Mouse (Mus musculus): ENCODE results near the gene Rpl6. TPM values are rescaled to one million over a fixed set of nuclear protein-coding genes. Genes with fewer than 3 reads are reported as not detected.
A peak's percentile ranks its signal among the peaks of the same experiment; 100 is the strongest.

The Rpl6 gene
- polyA plus RNA-seq, 1 experiment: 161 TPM

- H3K27ac ChIP-seq (ENCODE audit: insufficient read depth, low read depth, low read length): no peak overlapping the region
- peaks cover 3% of the 10 kb centered on the region for H3K4me1 ChIP-seq (ENCODE audit: control insufficient read depth, insufficient read depth, insufficient read length, low read length)
- TF ChIP-seq POLR2A (IDR thresholded peaks at IDR 0.05; ENCODE audit: low read depth, low read length): no peak
- no peaks in the 10 kb centered on the region for H3K27me3 ChIP-seq (ENCODE audit: control insufficient read depth, insufficient read depth, low read length)
- no peak overlapping the region for H3K4me3 ChIP-seq (ENCODE audit: low read depth, low read length)
- no peaks in the 10 kb centered on the region for H3K36me3 ChIP-seq (ENCODE audit: control insufficient read depth, insufficient read depth, low read length)
- 84% methylated on average over 8 of the region's 8 CpGs for WGBS
Observed at GRCm38 (mm10) chr5:121187580-121188001, 16.7 kb upstream of the Rpl6 start.

- peaks cover 3% of the 10 kb centered on the region for H3K4me1 ChIP-seq (ENCODE audit: control insufficient read depth, insufficient read depth, insufficient read length, low read length)
- H3K4me3 ChIP-seq (ENCODE audit: low read depth, low read length): no peak overlapping the region
- H3K36me3 ChIP-seq (ENCODE audit: control insufficient read depth, insufficient read depth, low read length): no peaks in the 10 kb centered on the region
- no peak for TF ChIP-seq POLR2A (IDR thresholded peaks at IDR 0.05; ENCODE audit: low read depth, low read length)
- no peak for TF ChIP-seq CTCF (IDR thresholded peaks at IDR 0.05; ENCODE audit: extremely low read depth, insufficient read length, insufficient replicate concordance, low read depth, low read length)
- no peaks in the 10 kb centered on the region for H3K27me3 ChIP-seq (ENCODE audit: control insufficient read depth, insufficient read depth, low read length)
- WGBS: 89% methylated on average over 9 of the region's 9 CpGs
- H3K27ac ChIP-seq (ENCODE audit: insufficient read depth, low read depth, low read length): no peak overlapping the region
Observed at GRCm38 (mm10) chr5:121188265-121188664, 16.0 kb upstream of the Rpl6 start.

- no peak for TF ChIP-seq CTCF (IDR thresholded peaks at IDR 0.05; ENCODE audit: extremely low read depth, insufficient read length, insufficient replicate concordance, low read depth, low read length)
- no peak for TF ChIP-seq POLR2A (IDR thresholded peaks at IDR 0.05; ENCODE audit: low read depth, low read length)
- no peaks in the 10 kb centered on the region for H3K27me3 ChIP-seq (ENCODE audit: control insufficient read depth, insufficient read depth, low read length)
- H3K27ac ChIP-seq (ENCODE audit: insufficient read depth, low read depth, low read length): no peak overlapping the region
- H3K4me3 ChIP-seq (ENCODE audit: low read depth, low read length): no peak overlapping the region
- H3K4me1 ChIP-seq (ENCODE audit: control insufficient read depth, insufficient read depth, insufficient read length, low read length): peaks cover 3% of the 10 kb centered on the region
- 31% methylated on average over 9 of the region's 9 CpGs for WGBS
- H3K36me3 ChIP-seq (ENCODE audit: control insufficient read depth, insufficient read depth, low read length): no peaks in the 10 kb centered on the region
Observed at GRCm38 (mm10) chr5:121189182-121189581, 15.1 kb upstream of the Rpl6 start.

- Histone ChIP-seq H3K36me3 (ENCODE audit: control insufficient read depth, insufficient read depth, low read length) (no peaks in the 10 kb centered on the region), H3K4me1 (ENCODE audit: control insufficient read depth, insufficient read depth, insufficient read length, low read length) (peaks cover 3% of the 10 kb centered on the region), H3K4me3 (ENCODE audit: low read depth, low read length) (peak overlapping the region; percentile 95), H3K27ac (ENCODE audit: insufficient read depth, low read depth, low read length) (no peak overlapping the region), H3K27me3 (ENCODE audit: control insufficient read depth, insufficient read depth, low read length) (no peaks in the 10 kb centered on the region)
- TF ChIP-seq POLR2A (IDR thresholded peaks at IDR 0.05; ENCODE audit: low read depth, low read length) (no peak), CTCF (IDR thresholded peaks at IDR 0.05; ENCODE audit: extremely low read depth, insufficient read length, insufficient replicate concordance, low read depth, low read length) (no peak)
- WGBS: 23% methylated on average over 21 of the region's 21 CpGs
Observed at GRCm38 (mm10) chr5:121190210-121190835, 14.0 kb upstream of the Rpl6 start.

GRCm38 (mm10) chr5:121190836-121191583 is 13.3 kb upstream of the Rpl6 start, which contains the start of gene Ptpn11:
Gene Ptpn11 (minus strand): TSS chr5:121191397.
- no peaks in the 10 kb centered on the region for H3K27me3 ChIP-seq (ENCODE audit: control insufficient read depth, insufficient read depth, low read length)
- no peak for TF ChIP-seq CTCF (IDR thresholded peaks at IDR 0.05; ENCODE audit: extremely low read depth, insufficient read length, insufficient replicate concordance, low read depth, low read length)
- TF ChIP-seq POLR2A (IDR thresholded peaks at IDR 0.05; ENCODE audit: low read depth, low read length): peak; percentile 64; the same call in 1 of the 2 replicates
- WGBS: under 1% methylated on average over 98 of the region's 98 CpGs
- peak within 1 kb of the TSS; percentile 95 for H3K4me3 ChIP-seq (ENCODE audit: low read depth, low read length)
- no peaks in the 10 kb centered on the region for H3K36me3 ChIP-seq (ENCODE audit: control insufficient read depth, insufficient read depth, low read length)
- peak within 1 kb of the TSS; percentile 50; the same call in 1 of the 2 replicates for H3K27ac ChIP-seq (ENCODE audit: insufficient read depth, low read depth, low read length)
- H3K4me1 ChIP-seq (ENCODE audit: control insufficient read depth, insufficient read depth, insufficient read length, low read length): peaks cover 3% of the 10 kb centered on the region

GRCm38 (mm10) chr5:121191584-121191906 is 12.7 kb upstream of the Rpl6 start:
- H3K27me3 ChIP-seq (ENCODE audit: control insufficient read depth, insufficient read depth, low read length): no peaks in the 10 kb centered on the region
- peak overlapping the region; percentile 50; the same call in 1 of the 2 replicates for H3K27ac ChIP-seq (ENCODE audit: insufficient read depth, low read depth, low read length)
- TF ChIP-seq CTCF (IDR thresholded peaks at IDR 0.05; ENCODE audit: extremely low read depth, insufficient read length, insufficient replicate concordance, low read depth, low read length): no peak
- no peak for TF ChIP-seq POLR2A (IDR thresholded peaks at IDR 0.05; ENCODE audit: low read depth, low read length)
- 7% methylated on average over 17 of the region's 17 CpGs for WGBS
- peaks cover 3% of the 10 kb centered on the region for H3K4me1 ChIP-seq (ENCODE audit: control insufficient read depth, insufficient read depth, insufficient read length, low read length)
- peak overlapping the region; percentile 95 for H3K4me3 ChIP-seq (ENCODE audit: low read depth, low read length)
- no peaks in the 10 kb centered on the region for H3K36me3 ChIP-seq (ENCODE audit: control insufficient read depth, insufficient read depth, low read length)

GRCm38 (mm10) chr5:121194173-121194572 is 10.1 kb upstream of the Rpl6 start:
- TF ChIP-seq CTCF (IDR thresholded peaks at IDR 0.05; ENCODE audit: extremely low read depth, insufficient read length, insufficient replicate concordance, low read depth, low read length) (no peak), POLR2A (IDR thresholded peaks at IDR 0.05; ENCODE audit: low read depth, low read length) (no peak)
- Histone ChIP-seq H3K4me3 (ENCODE audit: low read depth, low read length) (no peak overlapping the region), H3K27ac (ENCODE audit: insufficient read depth, low read depth, low read length) (no peak overlapping the region), H3K36me3 (ENCODE audit: control insufficient read depth, insufficient read depth, low read length) (no peaks in the 10 kb centered on the region), H3K4me1 (ENCODE audit: control insufficient read depth, insufficient read depth, insufficient read length, low read length) (peaks cover 3% of the 10 kb centered on the region), H3K27me3 (ENCODE audit: control insufficient read depth, insufficient read depth, low read length) (no peaks in the 10 kb centered on the region)
- 37% methylated on average over 1 of the region's 1 CpGs for WGBS
